7 mouse cellular contexts compared by ENCODE assay signal in genomic region chr2:116067065-116067497, GRCm38 (mm10). TPM values are rescaled to one million over a fixed set of nuclear protein-coding genes. Genes with fewer than 3 reads are reported as not detected.
DNase-seq lines count a peak whose midpoint lies in the region; ATAC-seq and TF ChIP-seq lines count a peak whose summit lies in the region.

No protein-coding gene starts in this region.

- no peaks in the 10 kb centered on the region for H3K36me3 ChIP-seq in hindbrain, postnatal 0 days (ENCODE audit: insufficient read depth, low read length)
- no peaks in the 10 kb centered on the region for H3K36me3 ChIP-seq in small intestine, adult 2 months (ENCODE audit: control insufficient read depth, insufficient read depth, low read length)

- no peaks in the 10 kb centered on the region for H3K9me3 ChIP-seq in hindbrain, postnatal 0 days (ENCODE audit: low read length)

- intact Hi-C loops in left cerebral cortex, postnatal 4 days (cut with DNase I): loop anchor here (5.0 to 10.0 kb wide), 2 partner anchors 210 to 1212 kb away; no protein-coding TSS in a partner anchor

- peak overlapping the region; percentile 56 for H3K9ac ChIP-seq in hindbrain, postnatal 0 days (replicated peaks; ENCODE audit: low read length)

- peak; percentile 71 for ATAC-seq in hindbrain, postnatal 0 days
- peak; percentile 71 for ATAC-seq in megakaryocyte-erythroid progenitor cell, adult 5-6 weeks (replicated peaks; ENCODE audit: low FRiP score, low TSS enrichment, poor library complexity, severe bottlenecking)

- H3K27me3 ChIP-seq in hindbrain, postnatal 0 days (ENCODE audit: insufficient read depth, low read length): peaks cover 21% of the 10 kb centered on the region
- H3K27me3 ChIP-seq in small intestine, adult 2 months (ENCODE audit: control insufficient read depth, insufficient read depth, low read length): peaks cover 60% of the 10 kb centered on the region

- H3K4me3 ChIP-seq in hindbrain, postnatal 0 days (ENCODE audit: low read length): peak overlapping the region; percentile 51
- H3K4me3 ChIP-seq in small intestine, adult 2 months (ENCODE audit: low read depth, low read length): peak overlapping the region; percentile 79

- H3K27ac ChIP-seq in hindbrain, postnatal 0 days: peak overlapping the region; percentile 73
- H3K27ac ChIP-seq in small intestine, adult 2 months (ENCODE audit: insufficient read depth, low read depth, low read length): peak overlapping the region; percentile 71

- no peaks in the 10 kb centered on the region for H3K4me1 ChIP-seq in hindbrain, postnatal 0 days (ENCODE audit: insufficient read depth, low read length)
- peaks cover 4% of the 10 kb centered on the region for H3K4me1 ChIP-seq in small intestine, adult 2 months (ENCODE audit: control insufficient read depth, insufficient read depth, insufficient read length, low read length)

- peak; percentile 93 for DNase-seq in MN1 (ENCODE audit: low spot score)
- DNase-seq in brain, embryonic 14.5 days (ENCODE audit: low read depth): peak; percentile 96
- peak; percentile 62 for DNase-seq in gastrocnemius, adult 18-20 months (ENCODE audit: low spot score)
- DNase-seq in hindbrain, postnatal 0 days (ENCODE audit: low spot score): peak; percentile 86
- peak; percentile 38 for DNase-seq in left cerebral cortex, postnatal 4 days

- no peak for TF ChIP-seq CTCF in brain, embryonic 14.5 days (IDR thresholded peaks at IDR 0.05; ENCODE audit: borderline replicate concordance, extremely low read depth, insufficient read depth, insufficient read length)
- no peak for TF ChIP-seq CTCF in hindbrain, postnatal 0 days (IDR thresholded peaks at IDR 0.05; ENCODE audit: low read depth)
- TF ChIP-seq CTCF in small intestine, adult 2 months (IDR thresholded peaks at IDR 0.05; ENCODE audit: extremely low read depth, insufficient read length, insufficient replicate concordance, low read depth, low read length): no peak; the same call in 1 of the 2 replicates

- TF ChIP-seq POLR2A in brain, embryonic 14.5 days (IDR thresholded peaks at IDR 0.05; ENCODE audit: borderline replicate concordance, extremely low read depth, insufficient read depth, insufficient read length, poor library complexity, severe bottlenecking): 0 out of 2 replicates have a peak, but pooled peaks have one; percentile 5
- peak; percentile 24 for TF ChIP-seq POLR2A in small intestine, adult 2 months (IDR thresholded peaks at IDR 0.05; ENCODE audit: low read depth, low read length)

- peak overlapping the region; percentile 72 for H3K4me2 ChIP-seq in hindbrain, postnatal 0 days (ENCODE audit: low read depth, low read length)

- under 1% methylated on average over 27 of the region's 27 CpGs for WGBS in hindbrain, postnatal 0 days
- WGBS in small intestine, adult 2 months: under 1% methylated on average over 27 of the region's 27 CpGs

RNA-seq across cellular contexts. Expression of gene Meis2, which starts 1.4 kb away (rescaled TPM):
- 134 and 209 TPM in 2 replicates for polyA plus RNA-seq in brain, embryonic 14.5 days (2012; rRNA removed)
- total RNA-seq in gastrocnemius, adult 18-20 months (2021): 1 to 10 TPM; 1.3 to 1.4 TPM
- total RNA-seq in hindbrain, postnatal 0 days (2014; rRNA removed): 132 and 133 TPM in 2 replicates
- polyA plus RNA-seq in hindbrain, postnatal 0 days (2015; fragmentation: Nextera tagmentation; extraction: Ambion mirVana): 94.4 and 105 TPM in 2 replicates
- 100 to 1,000 TPM; 186 to 188 TPM for total RNA-seq in left cerebral cortex, postnatal 4 days (2021)
- not detected in 2 replicates for total RNA-seq in megakaryocyte-erythroid progenitor cell, adult 5-6 weeks (2014; fragmentation: Nextera tagmentation)
- 0.46 TPM in 1 of 2 replicates, not detected in the other for total RNA-seq in megakaryocyte-erythroid progenitor cell, adult 5-6 weeks (2017)
- polyA plus RNA-seq in small intestine, adult 2 months (2012; rRNA removed): 3.9 and 11.6 TPM in 2 replicates

Comparison
In these comparisons a context has a peak if more than half of its experiments do, and no peak if none do; other contexts are left out.
1. Peak in every context shown above with its lines: DNase-seq, ATAC-seq, H3K4me3 ChIP-seq and H3K27ac ChIP-seq.
2. DNase-seq: peak in every context shown above with its lines; median percentile 96 in brain, embryonic 14.5 days; 93 in MN1; 86 in hindbrain, postnatal 0 days; 62 in gastrocnemius, adult 18-20 months; 38 in left cerebral cortex, postnatal 4 days.
3. RNA of gene Meis2, which starts 1.4 kb away (total RNA-seq): 186 to 188 TPM in left cerebral cortex, postnatal 4 days and 132 to 133 TPM in hindbrain, postnatal 0 days; 1.3 to 1.4 TPM in gastrocnemius, adult 18-20 months and 0.46 TPM in megakaryocyte-erythroid progenitor cell, adult 5-6 weeks; every median in the first group is over 10 times any median in the second.